Mouse (Mus musculus) ES-E14 (cell line): Measurements from ENCODE around the gene Cbfa2t3. TPM values are rescaled to one million over a fixed set of nuclear protein-coding genes. Genes with fewer than 3 reads are reported as not detected.

ENCODE experiments used
- DNase-seq: peaks from one replicate; pipeline ENCODE4 v3.0.0-alpha.2; 2013; ENCODE audit warnings: low read depth, low spot score
- H3K27ac ChIP-seq: 2 replicates; pipeline ENCODE4 v1.5.1; 2012; ENCODE audit warnings: low read depth, mild to moderate bottlenecking, low read length, moderate library complexity, mixed read lengths; ENCODE audit not compliant: poor library complexity, insufficient read depth, severe bottlenecking
- H3K36me3 ChIP-seq: 2 replicates; pipeline ENCODE4 v1.6.1; 2012; ENCODE audit warnings: mild to moderate bottlenecking, low read length, moderate library complexity, mixed read lengths; ENCODE audit not compliant: control insufficient read depth, poor library complexity, insufficient read depth, severe bottlenecking
- H3K4me1 ChIP-seq, 2 experiments: fragments of 150-350 bp in 1 of 2; sonication (generic) in 1 of 2; 2 replicates each; pipeline ENCODE4 v1.6.1; 2012; ENCODE audit warnings: low read length in 2 of 2, mild to moderate bottlenecking in 1 of 2, mixed read lengths in 1 of 2; ENCODE audit not compliant: control insufficient read depth in 2 of 2, insufficient read depth in 2 of 2, poor library complexity in 1 of 2
- H3K4me3 ChIP-seq, 2 experiments: fragments of 150-350 bp in 1 of 2; sonication (generic) in 1 of 2; 2 replicates each; pipeline ENCODE4 v1.5.1; 2012; ENCODE audit warnings: low read length in 2 of 2, low read depth in 1 of 2, mild to moderate bottlenecking in 1 of 2, mixed read lengths in 1 of 2; ENCODE audit not compliant: insufficient read depth in 1 of 2, poor library complexity in 1 of 2, severe bottlenecking in 1 of 2
- H3K9ac ChIP-seq: 2 replicates; pipeline ENCODE4 v1.6.1; 2012; ENCODE audit warnings: low read depth, mild to moderate bottlenecking, low read length, mixed read lengths; ENCODE audit not compliant: poor library complexity, insufficient read depth, severe bottlenecking
- H3K9me3 ChIP-seq: fragments of 150-350 bp; sonication (generic); 2 replicates; pipeline ENCODE4 v1.6.1; 2012; ENCODE audit warnings: low read depth, mild to moderate bottlenecking, low read length; ENCODE audit not compliant: control insufficient read depth, insufficient read depth
- CHD2 ChIP-seq: IDR thresholded peaks from 2 replicates; pipeline ENCODE4 v1.6.1; 2014; ENCODE audit warnings: mild to moderate bottlenecking, low read depth, low read length, inconsistent platforms
- HCFC1 ChIP-seq: IDR thresholded peaks from 2 replicates; pipeline ENCODE4 v1.6.1; 2012; ENCODE audit warnings: low read length, inconsistent platforms, borderline replicate concordance; ENCODE audit not compliant: insufficient read depth
- MAFK ChIP-seq: IDR thresholded peaks from 2 replicates; pipeline ENCODE4 v1.6.1; 2014; ENCODE audit warnings: mild to moderate bottlenecking, low read depth, low read length, inconsistent platforms; ENCODE audit not compliant: insufficient read depth
- ZC3H11A ChIP-seq: IDR thresholded peaks from 2 replicates; pipeline ENCODE4 v1.6.1; 2012; ENCODE audit warnings: low read depth, mild to moderate bottlenecking, inconsistent platforms, low read length, borderline replicate concordance
- ZNF384 ChIP-seq: IDR thresholded peaks from 2 replicates; pipeline ENCODE4 v1.6.1; 2012; ENCODE audit warnings: low read depth, low read length, inconsistent platforms
- in situ Hi-C, 2 experiments: fragments of 600-800 bp; cut with MboI; formaldehyde crosslinking; loops; one replicate each; pipeline ENCODE4 v1.15.1; 2025; ENCODE audit warnings: low sequenced_read_pairs in 2 of 2, inconsistent platforms in 1 of 2; ENCODE audit not compliant: unreplicated experiment in 2 of 2
- total RNA-seq: library from RNA; depleted of rRNA; stranded (reverse); fragments of 300-350 nt; gene quantifications from 2 replicates; pipeline ENCODE4 v1.2.3, GENCODE M21; 2012

Gene Cbfa2t3
- total RNA-seq, 1 experiment = 0.36 TPM

DNA sequence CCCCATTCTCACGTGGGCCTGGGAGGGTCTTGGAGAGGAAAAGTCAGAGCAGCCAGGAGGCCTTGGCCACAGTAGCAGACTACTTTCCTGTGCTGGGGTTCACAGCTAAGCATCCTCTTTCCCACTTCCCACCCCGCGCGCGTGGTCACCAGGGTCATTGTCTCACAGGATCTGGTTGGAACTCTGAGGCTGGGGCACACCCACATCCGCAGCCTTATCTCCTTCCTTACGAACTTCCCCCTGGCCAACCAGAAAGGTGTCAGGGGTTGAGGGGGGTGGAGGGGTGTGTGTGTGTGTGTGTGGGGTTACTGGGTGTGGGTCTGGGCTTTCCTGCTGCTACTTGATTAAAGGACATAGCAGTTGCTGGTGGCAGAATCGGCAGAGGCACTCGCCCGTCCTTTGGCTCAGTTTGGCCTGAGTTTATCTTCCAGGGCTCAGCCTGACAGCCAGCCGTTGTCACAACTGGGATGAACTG lies 13.0 kb upstream of the Cbfa2t3 start:
- no peak overlapping the region for H3K4me3 ChIP-seq

GRCm38 (mm10) chr8:122711480-122711879 lies 12.6 kb upstream of the Cbfa2t3 start:
- H3K4me1 ChIP-seq = 0 out of 4 replicates have a peak, but pooled peaks cover 0 to 2% of the 10 kb centered on the region in 2 experiments
- no peak for DNase-seq
- no peak overlapping the region for H3K4me3 ChIP-seq
- H3K9ac ChIP-seq = no peak overlapping the region
- no peak overlapping the region for H3K27ac ChIP-seq
- in situ Hi-C loops = no loop called here
- H3K9me3 ChIP-seq = no peaks in the 10 kb centered on the region
- no peaks in the 10 kb centered on the region for H3K36me3 ChIP-seq
- TF ChIP-seq ZNF384 (no peak), CHD2 (no peak), MAFK (no peak), ZC3H11A (no peak), HCFC1 (no peak)

More for the DNA sequence above, 13.0 kb upstream of the Cbfa2t3 start:
- Histone ChIP-seq H3K27ac (no peak overlapping the region), H3K36me3 (no peaks in the 10 kb centered on the region), H3K4me1 (0 out of 4 replicates have a peak, but pooled peaks cover 0 to 2% of the 10 kb centered on the region in 2 experiments), H3K9ac (no peak overlapping the region), H3K9me3 (no peaks in the 10 kb centered on the region)
- DNase-seq = no peak
- in situ Hi-C loops = no loop called here
- TF ChIP-seq MAFK (no peak), ZC3H11A (no peak), ZNF384 (no peak), CHD2 (no peak), HCFC1 (no peak)

DNA sequence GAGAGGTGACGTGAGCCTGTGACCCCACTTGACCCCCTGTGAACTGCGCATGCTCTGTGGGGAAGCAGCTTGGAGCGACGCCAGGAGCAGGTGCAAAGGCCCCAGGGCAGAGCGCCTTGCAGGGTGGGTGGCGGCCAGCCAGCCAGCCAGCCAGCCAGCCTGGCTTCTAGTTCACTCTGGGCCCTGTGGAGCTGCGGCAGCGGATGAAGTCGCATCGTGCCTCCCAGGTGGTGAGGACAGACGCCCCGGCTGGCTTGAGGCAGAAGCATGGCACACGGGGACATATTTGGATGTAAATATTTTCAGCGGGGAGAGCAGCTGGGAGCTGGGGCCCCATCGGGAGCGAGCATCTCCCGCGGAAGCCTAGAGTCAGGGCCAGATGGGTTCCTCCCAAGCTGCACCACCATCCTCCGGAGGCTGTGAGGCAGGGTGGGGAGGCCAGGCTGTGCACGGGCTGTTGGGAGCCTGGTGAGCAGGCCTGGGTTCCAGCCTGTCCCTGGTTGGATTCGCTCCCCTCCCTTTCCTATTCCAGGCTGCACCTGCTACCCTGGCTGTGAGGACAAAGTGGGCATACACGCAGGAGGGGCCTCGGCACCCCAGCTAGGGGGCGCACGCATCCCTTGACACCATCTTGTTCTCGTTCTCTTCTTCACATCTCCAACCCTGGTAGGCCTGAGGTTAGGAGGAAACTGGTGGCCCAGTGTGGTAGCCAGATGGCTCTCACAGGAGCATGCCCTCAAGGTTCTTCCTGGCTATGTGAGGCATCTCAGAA lies 10.6 kb upstream of the Cbfa2t3 start:
- TF ChIP-seq ZNF384 (no peak), MAFK (no peak), ZC3H11A (no peak), CHD2 (no peak), HCFC1 (no peak)
- DNase-seq = peak; percentile 24
- Histone ChIP-seq H3K27ac (no peak overlapping the region), H3K4me1 (peaks cover 0 to 4% of the 10 kb centered on the region in 2 experiments; a peak in 1 of 4 replicates), H3K9me3 (no peaks in the 10 kb centered on the region), H3K9ac (no peak overlapping the region), H3K36me3 (no peaks in the 10 kb centered on the region), H3K4me3 (no peak overlapping the region; a peak in 2 of 4 replicates)
- in situ Hi-C loops = no loop called here

- Histone ChIP-seq H3K4me3 (no peak overlapping the region), H3K9me3 (no peaks in the 10 kb centered on the region), H3K9ac (no peak overlapping the region), H3K36me3 (no peaks in the 10 kb centered on the region), H3K27ac (no peak overlapping the region), H3K4me1 (peaks cover 0 to 4% of the 10 kb centered on the region in 2 experiments; a peak in 1 of 4 replicates)
- TF ChIP-seq CHD2 = no peak
- no peak for TF ChIP-seq ZC3H11A
- no peak for TF ChIP-seq ZNF384
- TF ChIP-seq HCFC1 = no peak
- DNase-seq = no peak
- in situ Hi-C loops = no loop called here
Measured at GRCm38 (mm10) chr8:122707184-122707583, 8.3 kb upstream of the Cbfa2t3 start.
